ENCODE assay signal across 8 mouse cellular contexts in the genomic region with DNA sequence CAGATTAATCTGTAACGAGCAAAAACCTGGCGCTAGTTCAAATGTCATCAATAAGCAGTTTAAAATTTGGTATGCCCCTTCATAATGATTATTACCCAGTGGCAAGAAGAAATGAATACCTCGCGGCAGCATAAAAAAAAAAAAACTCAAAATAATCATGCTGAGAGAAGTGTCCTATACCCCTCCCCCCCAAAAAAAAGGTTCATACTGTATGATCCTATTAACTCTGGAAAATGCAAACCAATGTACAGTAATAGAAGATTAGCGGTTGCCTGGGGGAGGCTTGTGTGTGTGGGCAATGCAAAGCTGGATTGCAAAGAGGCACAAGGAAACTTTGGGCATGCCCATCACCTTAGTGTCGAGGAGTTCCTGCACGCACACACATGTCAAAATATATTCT. TPM values are rescaled to one million over a fixed set of nuclear protein-coding genes. Genes with fewer than 3 reads are reported as not detected.
DNase-seq lines count a peak whose midpoint lies in the region; ATAC-seq and TF ChIP-seq lines count a peak whose summit lies in the region.
"Had no signal": no experiment of that assay in that cellular context is flagged by ENCODE, and none has a peak within 500 bp of the region (broad histone marks: within the 10 kb centered on the region; RNA-seq: fewer than 3 reads in every experiment).

A gene (plus strand): TSS at position 301 of the 400 bp plus-strand sequence.

- peak within 1 kb of the TSS; percentile 62 for H3K4me2 ChIP-seq in forebrain, embryonic 12.5 days
- H3K4me2 ChIP-seq in neural tube, embryonic 14.5 days (ENCODE audit: low read depth, low read length) = peak within 1 kb of the TSS; percentile 45

- H3K36me3 ChIP-seq in forebrain, embryonic 12.5 days (replicated peaks) = no peaks in the 10 kb centered on the region
- no peaks in the 10 kb centered on the region for H3K36me3 ChIP-seq in neural tube, embryonic 14.5 days (ENCODE audit: control insufficient read depth, insufficient read depth, low read length)

- peak within 1 kb of the TSS; percentile 51 for H3K9ac ChIP-seq in forebrain, embryonic 12.5 days
- peak within 1 kb of the TSS; percentile 87 for H3K9ac ChIP-seq in neural tube, embryonic 14.5 days (replicated peaks; ENCODE audit: low read depth, low read length)

- no peak within 1 kb of the TSS for H3K27ac ChIP-seq in forebrain, embryonic 12.5 days
- H3K27ac ChIP-seq in neural tube, embryonic 14.5 days (ENCODE audit: low read depth, low read length) = peak within 1 kb of the TSS; percentile 64; the same call in 1 of the 2 replicates

- H3K4me1 ChIP-seq in lung, adult 2 months (ENCODE audit: control insufficient read depth, insufficient read depth, low read length) = peaks cover 3% of the 10 kb centered on the region; the same call in 1 of the 2 replicates
- peaks cover 28% of the 10 kb centered on the region for H3K4me1 ChIP-seq in forebrain, embryonic 12.5 days
- H3K4me1 ChIP-seq in neural tube, embryonic 14.5 days (ENCODE audit: control insufficient read depth, insufficient read depth, low read length) = peaks cover 9% of the 10 kb centered on the region

- DNase-seq in lung, adult 2 months = no peak
- no peak for DNase-seq in lung, postnatal 36 days
- no peak for DNase-seq in left cerebral cortex, adult 8-10 months (ENCODE audit: low spot score in 2 of 2)
- no peak for DNase-seq in right cerebral cortex, adult 2 months (ENCODE audit: low spot score in 2 of 2)
- no peak for DNase-seq in right cerebral cortex, postnatal 25 days

- 76% methylated on average over 7 of the region's 7 CpGs for WGBS in lung, adult 2 months
- 76% methylated on average over 7 of the region's 7 CpGs for WGBS in forebrain, embryonic 12.5 days
- 67% methylated on average over 7 of the region's 7 CpGs for WGBS in neural tube, embryonic 14.5 days

- no peak for TF ChIP-seq CTCF in lung, adult 2 months (IDR thresholded peaks at IDR 0.05; ENCODE audit: insufficient read depth, low read length)

- H3K27me3 ChIP-seq in forebrain, embryonic 12.5 days = peaks cover 44% of the 10 kb centered on the region
- no peaks in the 10 kb centered on the region; the same call in 1 of the 2 replicates for H3K27me3 ChIP-seq in neural tube, embryonic 14.5 days (ENCODE audit: control insufficient read depth, insufficient read depth, low read length)

- ATAC-seq in forebrain, embryonic 12.5 days (ENCODE audit: low FRiP score) = no peak
- ATAC-seq in neural tube, embryonic 14.5 days (ENCODE audit: low read depth) = no peak

- TF ChIP-seq POLR2A in lung, adult 2 months (IDR thresholded peaks at IDR 0.05; ENCODE audit: borderline replicate concordance, extremely low read depth, low read depth, low read length) = no peak

- 0 out of 2 replicates have a peak, but pooled peaks cover 2% of the 10 kb centered on the region for H3K9me3 ChIP-seq in forebrain, embryonic 12.5 days
- H3K9me3 ChIP-seq in neural tube, embryonic 14.5 days (ENCODE audit: control insufficient read depth, low read length) = no peaks in the 10 kb centered on the region

- peak within 1 kb of the TSS; percentile 9 for H3K4me3 ChIP-seq in lung, adult 2 months (replicated peaks; ENCODE audit: extremely low read depth, low read depth, low read length)
- H3K4me3 ChIP-seq in forebrain, embryonic 12.5 days (replicated peaks) = peak within 1 kb of the TSS; percentile 95
- H3K4me3 ChIP-seq in neural tube, embryonic 14.5 days (ENCODE audit: low read depth, low read length) = peak within 1 kb of the TSS; percentile 85

RNA-seq across cellular contexts. Expression of the gene that starts here (rescaled TPM):
- 0.14 and 0.27 TPM in 2 replicates for polyA plus RNA-seq in lung, adult 2 months (2012; rRNA removed)
- 19.3 and 20.7 TPM in 2 replicates for polyA plus RNA-seq in forebrain, embryonic 12.5 days (2016; fragmentation: Nextera tagmentation; extraction: Ambion mirVana)
- total RNA-seq in left cerebral cortex, adult 8-10 months (2022) = 100 to 1,000 TPM; 200 to 226 (median 209) TPM
- polyA plus RNA-seq in neural tube, embryonic 14.5 days (2014; fragmentation: Nextera tagmentation; extraction: Ambion mirVana) = 25.6 and 35.2 TPM in 2 replicates
- total RNA-seq: monocyte, adult 5-6 weeks had no signal

Comparison
In these comparisons a context has a peak if more than half of its experiments do, and no peak if none do; other contexts are left out.
1. RNA of the gene that starts here (polyA plus RNA-seq): 25.6 to 35.2 TPM in neural tube, embryonic 14.5 days and 19.3 to 20.7 TPM in forebrain, embryonic 12.5 days; 0.14 to 0.27 TPM in lung, adult 2 months; every median in the first group is over 10 times any median in the second.
2. H3K4me3 ChIP-seq: peak in every context shown above with its lines; median percentile 95 in forebrain, embryonic 12.5 days; 85 in neural tube, embryonic 14.5 days; 9 in lung, adult 2 months.